Mouse (Mus musculus) liver, adult 2 months (tissue): ENCODE results near the gene Fbh1. TPM values are rescaled to one million over a fixed set of nuclear protein-coding genes. Genes with fewer than 3 reads are reported as not detected.
"Not testable (repeated sequence)": the region's sequence is repeated elsewhere in the genome, so short reads cannot be mapped to it uniquely, and the experiment has no call there.

Experiments used
- DNase-seq: peaks from one replicate; pipeline ENCODE4 v3.0.0-alpha.2; 2011; ENCODE audit warnings: low read depth, low spot score; ENCODE audit errors: extremely low read depth
- H3K27ac ChIP-seq: fragments of 200-500 bp; replicated peaks from 2 replicates; pipeline ENCODE4 v1.5.1; 2012; ENCODE audit warnings: low read depth, mild to moderate bottlenecking, control low read depth, inconsistent platforms, low read length; ENCODE audit not compliant: insufficient read depth
- H3K27me3 ChIP-seq: fragments of 200-500 bp; 2 replicates; pipeline ENCODE4 v1.6.1; 2012; ENCODE audit warnings: mild to moderate bottlenecking, moderate library complexity, low read length, inconsistent platforms; ENCODE audit not compliant: control insufficient read depth, insufficient read depth
- H3K36me3 ChIP-seq: fragments of 200-500 bp; 2 replicates; pipeline ENCODE4 v1.6.1; 2012; ENCODE audit warnings: low read length, inconsistent platforms; ENCODE audit not compliant: control insufficient read depth, insufficient read depth
- H3K4me1 ChIP-seq: fragments of 200-500 bp; 2 replicates; pipeline ENCODE4 v1.6.1; 2011; ENCODE audit warnings: low read length; ENCODE audit not compliant: control insufficient read depth, insufficient read depth
- H3K4me3 ChIP-seq: fragments of 200-500 bp; 2 replicates; pipeline ENCODE4 v1.5.1; 2011; ENCODE audit warnings: low read depth, mild to moderate bottlenecking, control low read depth, low read length, moderate library complexity; ENCODE audit not compliant: insufficient read depth
- H3K79me2 ChIP-seq: fragments of 200-500 bp; 2 replicates; pipeline ENCODE4 v1.6.1; 2012; ENCODE audit warnings: inconsistent platforms, mild to moderate bottlenecking, low read length, moderate library complexity; ENCODE audit not compliant: control insufficient read depth, insufficient read depth
- H3K9ac ChIP-seq: fragments of 200-500 bp; 2 replicates; pipeline ENCODE4 v1.6.1; 2012; ENCODE audit warnings: low read depth, mild to moderate bottlenecking, control low read depth, inconsistent platforms, low read length
- CTCF ChIP-seq: fragments of 200-500 bp; IDR thresholded peaks from 2 replicates; pipeline ENCODE4 v1.5.1; 2011; ENCODE audit warnings: low read depth, low read length, control low read depth
- POLR2A ChIP-seq: fragments of 200-500 bp; IDR thresholded peaks from 2 replicates; pipeline ENCODE4 v1.6.1; 2011; ENCODE audit warnings: low read length, control low read depth; ENCODE audit not compliant: insufficient read depth; ENCODE audit errors: extremely low read depth
- WGBS: fragments of 180-500 bp; shearing (Covaris S2); methylation state at CpG from one replicate; pipeline ENCODE4 v1.1.7; 2018; 5-methylcytosine and 5-hydroxymethylcytosine counted together
- polyA plus RNA-seq: library from polyadenylated mRNA; depleted of rRNA; stranded (reverse); fragments of >200 nt; gene quantifications from 2 replicates; pipeline ENCODE4 v1.2.3, GENCODE M21; 2012
- total RNA-seq: library from RNA; depleted of rRNA; stranded (reverse); fragments of >200 nt; gene quantifications from 2 replicates; pipeline ENCODE4 v1.2.3, GENCODE M21; 2014

Fbh1 gene
- total and polyA plus RNA-seq, 2 experiments, result 20.4 to 40.0 TPM

GRCm38 (mm10) chr2:11714535-11714934 is 62.8 kb downstream of the Fbh1 start:
- Histone ChIP-seq H3K4me3 (no peak overlapping the region), H3K27me3 (no peaks in the 10 kb centered on the region), H3K27ac (0 out of 2 replicates have a peak overlapping the region, but pooled peaks have one; percentile 6), H3K36me3 (peaks cover 30% of the 10 kb centered on the region), H3K9ac (no peak overlapping the region), H3K79me2 (peaks cover 14% of the 10 kb centered on the region; the same call in 1 of the 2 replicates), H3K4me1 (peaks cover 49% of the 10 kb centered on the region)
- DNase-seq, result no peak
- 77% methylated on average over 4 of the region's 4 CpGs for WGBS
- TF ChIP-seq CTCF (no peak), POLR2A (no peak)

- Histone ChIP-seq H3K36me3 (peaks cover 21% of the 10 kb centered on the region), H3K27ac (peak overlapping the region; percentile 82), H3K27me3 (no peaks in the 10 kb centered on the region), H3K4me1 (peaks cover 55% of the 10 kb centered on the region), H3K9ac (no peak overlapping the region), H3K4me3 (no peak overlapping the region), H3K79me2 (peaks cover 17% of the 10 kb centered on the region; the same call in 1 of the 2 replicates)
- peak; percentile 99 for DNase-seq
- TF ChIP-seq CTCF (no peak), POLR2A (no peak)
- WGBS, result 12% methylated on average over 3 of the region's 3 CpGs
These were observed 64.4 kb downstream of the Fbh1 start for GRCm38 (mm10) chr2:11713021-11713420.

GRCm38 (mm10) chr2:11712483-11712990 is 64.8 kb downstream of the Fbh1 start:
- Histone ChIP-seq H3K27ac (peak overlapping the region; percentile 82), H3K27me3 (no peaks in the 10 kb centered on the region), H3K79me2 (peaks cover 20% of the 10 kb centered on the region; the same call in 1 of the 2 replicates), H3K4me1 (peaks cover 56% of the 10 kb centered on the region), H3K36me3 (peaks cover 17% of the 10 kb centered on the region), H3K4me3 (no peak overlapping the region), H3K9ac (no peak overlapping the region; the same call in 1 of the 2 replicates)
- peak; percentile 59 for DNase-seq
- no peak for TF ChIP-seq CTCF
- no peak for TF ChIP-seq POLR2A
- WGBS, result 25% methylated on average over 6 of the region's 6 CpGs

GRCm38 (mm10) chr2:11710101-11710500 is 67.3 kb downstream of the Fbh1 start:
- 41% methylated on average over 4 of the region's 4 CpGs for WGBS
- peak overlapping the region; percentile 13; the same call in 1 of the 2 replicates for H3K27ac ChIP-seq
- not testable (repeated sequence) for H3K27me3 ChIP-seq, DNase-seq, H3K4me3 ChIP-seq, H3K9ac ChIP-seq
- peak; percentile 41 for TF ChIP-seq CTCF
- peaks cover 12% of the 10 kb centered on the region; the same call in 1 of the 2 replicates for H3K36me3 ChIP-seq
- H3K4me1 ChIP-seq, result peaks cover 42% of the 10 kb centered on the region
- peaks cover 33% of the 10 kb centered on the region for H3K79me2 ChIP-seq

- Histone ChIP-seq H3K4me3 (no peak overlapping the region), H3K27ac (peak overlapping the region; percentile 34), H3K27me3 (no peaks in the 10 kb centered on the region), H3K9ac (no peak overlapping the region), H3K4me1 (peaks cover 39% of the 10 kb centered on the region), H3K79me2 (peaks cover 26% of the 10 kb centered on the region), H3K36me3 (peaks cover 10% of the 10 kb centered on the region; the same call in 1 of the 2 replicates)
- peak; percentile 71 for DNase-seq
- WGBS, result 30% methylated on average over 5 of the region's 5 CpGs
- TF ChIP-seq CTCF, result no peak
These were observed 68.8 kb downstream of the Fbh1 start for GRCm38 (mm10) chr2:11708538-11708937.

GRCm38 (mm10) chr2:11706746-11707065 is 70.7 kb downstream of the Fbh1 start:
- peak overlapping the region; percentile 84 for H3K4me3 ChIP-seq
- H3K4me1 ChIP-seq, result peaks cover 27% of the 10 kb centered on the region
- 21% methylated on average over 6 of the region's 6 CpGs for WGBS
- H3K79me2 ChIP-seq, result peaks cover 24% of the 10 kb centered on the region
- TF ChIP-seq POLR2A, result no peak
- TF ChIP-seq CTCF, result no peak
- H3K27ac ChIP-seq, result peak overlapping the region; percentile 90
- peaks cover 10% of the 10 kb centered on the region; the same call in 1 of the 2 replicates for H3K36me3 ChIP-seq
- H3K27me3 ChIP-seq, result no peaks in the 10 kb centered on the region
- DNase-seq, result peak; percentile 56
- peak overlapping the region; percentile 94 for H3K9ac ChIP-seq
